Mouse (Mus musculus) C2C12 (cell line): ENCODE measurements around the gene Gphb5. TPM values are rescaled to one million over a fixed set of nuclear protein-coding genes. Genes with fewer than 3 reads are reported as not detected.

Experiments
- H3K27me3 ChIP-seq: one replicate; pipeline ENCODE4 v1.6.1; 2011; ENCODE audit not compliant: control insufficient read depth, insufficient read depth, insufficient read length
- H3K36me3 ChIP-seq: one replicate; pipeline ENCODE4 v1.6.1; 2011; ENCODE audit not compliant: control insufficient read depth, insufficient read depth
- H3K4me3 ChIP-seq: one replicate; pipeline ENCODE4 v1.5.1; 2011; ENCODE audit warnings: mild to moderate bottlenecking, control low read depth; ENCODE audit not compliant: poor library complexity, insufficient read depth, severe bottlenecking
- H3K79me2 ChIP-seq: one replicate; pipeline ENCODE4 v1.6.1; 2011; ENCODE audit not compliant: control insufficient read depth, insufficient read depth
- H3K79me3 ChIP-seq: one replicate; pipeline ENCODE4 v1.6.1; 2011; ENCODE audit warnings: low read depth, control low read depth
- H3ac ChIP-seq: one replicate; pipeline ENCODE3; 2011; ENCODE audit warnings: low read depth; ENCODE audit not compliant: control insufficient read depth, insufficient read length
- CEBPB ChIP-seq: IDR thresholded peaks from one replicate; pipeline ENCODE4 v1.6.1; 2011; ENCODE audit warnings: low read depth, mild to moderate bottlenecking, control low read depth, moderate library complexity
- CTCF ChIP-seq: IDR thresholded peaks from one replicate; pipeline ENCODE4 v1.5.1; 2011; ENCODE audit not compliant: control insufficient read depth, insufficient read depth, insufficient read length
- FOSL1 ChIP-seq: IDR thresholded peaks from one replicate; pipeline ENCODE4 v1.8.0; 2011; ENCODE audit warnings: mild to moderate bottlenecking, low read length; ENCODE audit not compliant: poor library complexity, insufficient read depth, severe bottlenecking
- MAX ChIP-seq: IDR thresholded peaks from one replicate; pipeline ENCODE4 v1.6.1; 2011; ENCODE audit warnings: mild to moderate bottlenecking, control low read depth
- MYOD1 ChIP-seq: IDR thresholded peaks from one replicate; pipeline ENCODE4 v1.6.1; 2011; ENCODE audit warnings: low read depth; ENCODE audit not compliant: control insufficient read depth, insufficient read length
- MYOG ChIP-seq: IDR thresholded peaks from one replicate; pipeline ENCODE4 v1.6.1; 2011; ENCODE audit not compliant: control insufficient read depth, insufficient read length; ENCODE audit errors: extremely low read depth
- USF1 ChIP-seq: IDR thresholded peaks from one replicate; pipeline ENCODE4 v1.6.1; 2011; ENCODE audit warnings: low read depth, mild to moderate bottlenecking, control low read depth, moderate library complexity
- polyA plus RNA-seq: library from polyadenylated mRNA; unstranded; fragments of >200 nt; fragmentation: generic; extraction: Trizol; gene quantifications from one replicate; pipeline ENCODE4 v1.2.1, GENCODE M21; 2012; ENCODE audit warnings: missing spikeins

Gphb5 gene
- polyA plus RNA-seq, 1 experiment: not detected

DNA sequence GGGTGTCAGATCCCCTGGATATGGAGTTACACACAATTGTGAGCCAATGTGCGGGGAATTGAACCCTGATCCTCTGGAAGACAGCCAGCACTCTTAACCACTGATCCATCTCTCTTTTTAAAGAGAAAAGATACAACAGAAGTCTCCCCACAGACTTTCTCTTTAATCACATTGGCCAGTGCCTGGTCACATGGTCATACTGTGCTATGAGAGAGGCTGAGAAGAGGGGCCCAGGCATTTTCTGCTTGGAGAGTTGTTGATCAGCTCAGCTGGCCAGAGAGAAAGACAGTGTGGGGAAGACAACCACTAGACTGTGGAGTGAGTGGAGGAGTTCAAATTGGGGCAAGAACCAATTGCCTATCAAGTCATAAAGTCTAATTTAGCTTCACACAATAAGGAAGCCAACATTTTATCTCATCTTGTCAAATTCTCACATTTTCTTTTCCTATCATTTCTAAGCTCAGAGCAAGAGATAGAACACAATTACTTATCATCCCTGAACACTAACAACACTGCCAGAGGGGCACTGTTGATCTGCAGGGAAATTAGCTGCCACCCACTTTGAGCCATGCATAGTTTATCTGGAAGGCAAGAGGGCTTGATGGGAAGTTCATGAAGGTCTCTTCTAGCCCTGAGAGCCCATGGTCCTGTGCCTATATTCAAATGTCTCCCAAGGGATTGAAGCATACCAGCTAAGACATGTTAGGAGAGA, 13.3 kb upstream of the Gphb5 start:
- TF ChIP-seq MAX: no peak
- no peak for TF ChIP-seq FOSL1
- TF ChIP-seq CEBPB: no peak
- no peak for TF ChIP-seq CTCF
- TF ChIP-seq USF1: no peak
- no peak for TF ChIP-seq MYOG
- no peak for TF ChIP-seq MYOD1
- H3K27me3 ChIP-seq: no peaks in the 10 kb centered on the region
- no peaks in the 10 kb centered on the region for H3K79me2 ChIP-seq
- no peaks in the 10 kb centered on the region for H3K79me3 ChIP-seq
- no peak overlapping the region for H3ac ChIP-seq
- no peaks in the 10 kb centered on the region for H3K36me3 ChIP-seq
- no peak overlapping the region for H3K4me3 ChIP-seq

- no peaks in the 10 kb centered on the region for H3K27me3 ChIP-seq
- no peaks in the 10 kb centered on the region for H3K79me3 ChIP-seq
- no peaks in the 10 kb centered on the region for H3K36me3 ChIP-seq
- no peaks in the 10 kb centered on the region for H3K79me2 ChIP-seq
- no peak overlapping the region for H3ac ChIP-seq
- no peak overlapping the region for H3K4me3 ChIP-seq
- no peak for TF ChIP-seq MAX
- TF ChIP-seq CTCF: no peak
- TF ChIP-seq FOSL1: no peak
- no peak for TF ChIP-seq MYOD1
- no peak for TF ChIP-seq USF1
- TF ChIP-seq CEBPB: no peak
These were observed 12.1 kb upstream of the Gphb5 start for GRCm38 (mm10) chr12:75428719-75429118.

GRCm38 (mm10) chr12:75425882-75426281, 9.3 kb upstream of the Gphb5 start:
- no peak overlapping the region for H3ac ChIP-seq

GRCm38 (mm10) chr12:75424817-75425216, 8.2 kb upstream of the Gphb5 start:
- no peaks in the 10 kb centered on the region for H3K79me3 ChIP-seq
- H3K27me3 ChIP-seq: no peaks in the 10 kb centered on the region
- H3K4me3 ChIP-seq: no peak overlapping the region
- H3ac ChIP-seq: no peak overlapping the region
- no peaks in the 10 kb centered on the region for H3K36me3 ChIP-seq
- no peaks in the 10 kb centered on the region for H3K79me2 ChIP-seq
- TF ChIP-seq FOSL1: no peak
- no peak for TF ChIP-seq CEBPB
- no peak for TF ChIP-seq MYOG
- TF ChIP-seq USF1: no peak
- no peak for TF ChIP-seq MAX
- no peak for TF ChIP-seq MYOD1
- no peak for TF ChIP-seq CTCF

More at GRCm38 (mm10) chr12:75425882-75426281, 9.3 kb upstream of the Gphb5 start:
- Histone ChIP-seq H3K36me3 (no peaks in the 10 kb centered on the region), H3K27me3 (no peaks in the 10 kb centered on the region), H3K79me3 (no peaks in the 10 kb centered on the region), H3K4me3 (no peak overlapping the region), H3K79me2 (no peaks in the 10 kb centered on the region)
- peak; percentile 42 for TF ChIP-seq FOSL1
- TF ChIP-seq MYOD1: peak; percentile 65
- no peak for TF ChIP-seq MYOG

DNA sequence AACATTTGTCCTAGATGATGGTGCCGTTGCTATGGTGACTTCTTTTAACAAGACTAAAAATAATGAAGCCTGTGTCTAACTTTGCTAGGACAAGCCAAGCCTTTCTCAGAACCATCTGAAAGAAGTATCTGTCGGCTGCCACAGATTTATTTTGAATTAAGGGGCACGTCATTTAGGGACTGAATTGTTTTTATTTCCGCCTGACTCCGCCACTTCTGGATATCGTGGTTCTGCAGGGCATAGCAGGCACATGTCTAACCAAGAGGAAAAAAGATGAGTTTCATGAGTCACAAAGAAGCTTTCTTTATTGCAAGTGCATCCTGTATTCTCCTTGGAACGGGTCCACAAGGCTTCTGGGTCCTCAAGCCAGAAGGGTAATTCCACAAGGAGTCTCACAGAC, 7.8 kb upstream of the Gphb5 start:
- TF ChIP-seq FOSL1 (no peak), MYOG (no peak), CEBPB (no peak), CTCF (no peak), MYOD1 (no peak), USF1 (no peak), MAX (no peak)
- Histone ChIP-seq H3K36me3 (no peaks in the 10 kb centered on the region), H3ac (no peak overlapping the region), H3K79me3 (no peaks in the 10 kb centered on the region), H3K27me3 (no peaks in the 10 kb centered on the region), H3K79me2 (no peaks in the 10 kb centered on the region), H3K4me3 (no peak overlapping the region)

DNA sequence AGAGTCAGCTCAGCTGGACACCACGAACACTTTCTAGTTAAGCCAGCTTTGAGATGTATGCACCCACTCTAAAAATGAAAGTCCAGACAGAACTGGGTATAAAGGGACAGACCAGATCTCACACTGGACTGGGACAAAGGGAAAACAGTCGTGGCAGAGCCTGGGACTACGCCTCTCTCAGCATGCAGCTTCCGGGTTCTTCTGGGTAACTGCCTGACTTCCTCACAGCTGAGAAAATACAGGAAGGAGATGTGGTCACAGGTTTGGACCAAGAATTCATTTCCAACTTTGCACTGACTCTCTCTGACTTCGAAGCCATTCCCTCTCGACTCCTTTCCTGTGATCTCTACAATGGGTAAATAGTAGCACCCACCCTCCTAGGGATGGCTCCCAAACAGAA, 1.6 kb downstream of the Gphb5 start:
- Histone ChIP-seq H3K36me3 (no peaks in the 10 kb centered on the region), H3ac (no peak overlapping the region), H3K79me3 (no peaks in the 10 kb centered on the region), H3K79me2 (no peaks in the 10 kb centered on the region), H3K27me3 (no peaks in the 10 kb centered on the region), H3K4me3 (no peak overlapping the region)
- TF ChIP-seq MAX (no peak), MYOG (no peak), USF1 (no peak), CEBPB (no peak), FOSL1 (no peak)
